Mouse (Mus musculus): Measurements from ENCODE around the gene Serpina1f. TPM values are rescaled to one million over a fixed set of nuclear protein-coding genes. Genes with fewer than 3 reads are reported as not detected.

Gene Serpina1f
- 0.18 TPM in 1 of 2 replicates, not detected in the other for polyA plus RNA-seq (2012; rRNA removed; ENCODE audit: low replicate concordance)

GRCm38 (mm10) chr12:103695429-103695828, at the start of gene Serpina1f:
Serpina1f (minus strand) TSS chr12:103695529.

GRCm38 (mm10) chr12:103676039-103676438, 19.3 kb downstream of the Serpina1f start, which contains the start of gene Serpina16:
Serpina16 (minus strand) TSS chr12:103676139.

GRCm38 (mm10) chr12:103656848-103657626, 38.3 kb downstream of the Serpina1f start, which contains the start of gene Serpina6:
Serpina6 (minus strand) TSS chr12:103657212.

Other genes starting within 250 kb of the Serpina1f start
- 397 and 1,522 TPM in 2 replicates for gene Ifi27l2b, start 238.3 kb downstream of the Serpina1f start, polyA plus RNA-seq (2012; rRNA removed; ENCODE audit: low replicate concordance)
- gene Ppp4r4, start 163.2 kb downstream of the Serpina1f start, polyA plus RNA-seq (2012; rRNA removed; ENCODE audit: low replicate concordance), result 0.06 TPM in 1 of 2 replicates, not detected in the other
- gene Serpina10, start 64.1 kb downstream of the Serpina1f start, polyA plus RNA-seq (2012; rRNA removed; ENCODE audit: low replicate concordance), result 0.08 TPM in 1 of 2 replicates, not detected in the other
- not detected in 2 replicates for gene Serpina6, start 38.3 kb downstream of the Serpina1f start, polyA plus RNA-seq (2012; rRNA removed; ENCODE audit: low replicate concordance)
- not detected in 2 replicates for gene Serpina16, start 19.4 kb downstream of the Serpina1f start, polyA plus RNA-seq (2012; rRNA removed; ENCODE audit: low replicate concordance)
- gene Serpina1d, start 78.1 kb upstream of the Serpina1f start, polyA plus RNA-seq (2012; rRNA removed; ENCODE audit: low replicate concordance), result not detected in 2 replicates
- 1.1 and 2.4 TPM in 2 replicates for gene Serpina1b, start 134.8 kb upstream of the Serpina1f start, polyA plus RNA-seq (2012; rRNA removed; ENCODE audit: low replicate concordance)
- gene Serpina1a, start 168.0 kb upstream of the Serpina1f start, polyA plus RNA-seq (2012; rRNA removed; ENCODE audit: low replicate concordance), result 0.15 and 1.2 TPM in 2 replicates
- 0.68 and 2.5 TPM in 2 replicates for gene Serpina1c, start 209.4 kb upstream of the Serpina1f start, polyA plus RNA-seq (2012; rRNA removed; ENCODE audit: low replicate concordance)